Mouse (Mus musculus) adrenal gland, postnatal 36 days (tissue): ENCODE measurements around the gene Kif6. TPM values are rescaled to one million over a fixed set of nuclear protein-coding genes. Genes with fewer than 3 reads are reported as not detected.

Experiments used
- DNase-seq, 2 experiments: peaks; one replicate each; pipeline ENCODE4 v3.0.0; 2021; ENCODE audit warnings: mixed read lengths in 1 of 2
- total RNA-seq, 2 experiments: library from RNA; stranded (reverse); gene quantifications; 2 replicates each; pipeline ENCODE4 v1.2.3; 2021

Gene Kif6
- total RNA-seq, 2 experiments from 2014 or later: 0.23 to 1.1 TPM

DNA sequence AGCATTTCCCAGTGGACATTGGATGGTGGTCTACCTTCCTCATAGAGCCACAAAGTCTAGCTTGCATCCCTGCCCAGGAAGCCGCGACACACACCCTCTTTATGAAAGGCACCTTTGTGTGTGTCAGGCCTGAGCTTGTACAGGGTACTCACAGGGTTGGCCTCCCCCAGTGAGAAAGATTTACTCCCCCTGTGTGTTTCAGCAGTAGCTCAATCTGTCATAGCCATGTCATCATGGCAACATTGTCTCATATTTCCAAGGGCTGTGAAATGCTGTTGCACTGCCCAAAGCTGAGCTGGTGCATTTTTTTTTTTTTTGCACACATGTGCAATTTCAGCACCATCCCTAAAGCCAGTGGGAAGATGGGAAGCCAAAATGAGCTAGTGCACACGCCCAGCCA, 224.3 kb downstream of the Kif6 start:
- DNase-seq: no peak

DNA sequence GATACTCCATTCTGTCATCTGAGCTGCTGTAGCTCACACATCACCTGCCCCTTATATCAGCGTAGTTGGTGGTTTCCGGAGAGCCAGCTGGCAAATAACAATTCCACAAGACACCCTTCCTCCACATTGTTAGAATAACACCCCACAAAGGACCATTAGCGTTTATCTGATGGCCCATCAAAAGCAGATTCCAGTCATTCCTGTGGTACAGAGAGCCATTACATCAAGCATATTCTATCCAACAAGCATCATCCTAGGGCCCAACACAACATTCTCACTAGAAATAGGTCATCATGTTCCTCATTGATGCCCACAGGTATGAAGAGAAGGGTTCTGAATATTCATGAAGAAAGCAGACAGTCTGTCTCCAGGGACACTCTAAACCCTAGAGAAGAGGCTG, 236.3 kb downstream of the Kif6 start:
- no peak for DNase-seq

DNA sequence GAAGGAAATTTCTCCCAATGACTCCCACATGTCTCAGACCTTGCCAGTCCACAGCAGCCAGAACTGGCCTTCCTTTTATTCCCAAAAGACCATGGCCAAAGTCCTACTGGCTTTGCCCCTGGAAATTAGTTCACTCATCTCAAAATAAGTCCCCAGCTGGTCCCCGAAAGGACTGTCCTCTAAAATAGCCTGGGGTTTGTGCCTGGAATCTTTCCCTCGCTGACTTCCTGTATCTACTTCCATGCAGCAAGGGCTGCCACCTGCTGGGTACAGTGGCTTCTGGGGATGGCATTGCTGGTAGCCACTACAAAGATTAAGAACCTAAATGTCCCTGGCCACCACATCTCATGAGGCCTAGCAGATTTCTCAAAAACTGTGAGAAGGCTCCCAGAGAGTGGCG, 237.2 kb downstream of the Kif6 start:
- DNase-seq: peak in 1 of 2 experiments; percentile 9

DNA sequence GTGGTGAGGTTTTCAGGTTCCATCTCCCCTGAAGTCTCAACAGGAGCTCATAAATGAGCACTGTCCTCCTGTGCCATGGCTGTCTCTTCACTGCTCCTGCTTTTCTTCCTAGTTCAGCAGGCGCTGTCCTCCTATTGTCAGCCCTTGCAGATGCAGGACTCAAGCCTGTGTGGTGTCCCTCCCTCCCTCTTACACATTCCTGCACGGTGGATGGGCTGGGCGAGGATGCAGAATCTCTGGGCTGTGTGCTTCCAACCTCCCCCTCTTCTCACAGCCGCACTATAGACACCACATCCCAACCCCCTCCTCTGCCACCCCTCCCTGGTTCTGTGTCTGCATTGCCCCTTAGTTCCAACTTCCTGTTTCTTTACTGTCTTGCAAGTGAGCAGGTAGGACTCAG, 240.8 kb downstream of the Kif6 start:
- no peak for DNase-seq

DNA sequence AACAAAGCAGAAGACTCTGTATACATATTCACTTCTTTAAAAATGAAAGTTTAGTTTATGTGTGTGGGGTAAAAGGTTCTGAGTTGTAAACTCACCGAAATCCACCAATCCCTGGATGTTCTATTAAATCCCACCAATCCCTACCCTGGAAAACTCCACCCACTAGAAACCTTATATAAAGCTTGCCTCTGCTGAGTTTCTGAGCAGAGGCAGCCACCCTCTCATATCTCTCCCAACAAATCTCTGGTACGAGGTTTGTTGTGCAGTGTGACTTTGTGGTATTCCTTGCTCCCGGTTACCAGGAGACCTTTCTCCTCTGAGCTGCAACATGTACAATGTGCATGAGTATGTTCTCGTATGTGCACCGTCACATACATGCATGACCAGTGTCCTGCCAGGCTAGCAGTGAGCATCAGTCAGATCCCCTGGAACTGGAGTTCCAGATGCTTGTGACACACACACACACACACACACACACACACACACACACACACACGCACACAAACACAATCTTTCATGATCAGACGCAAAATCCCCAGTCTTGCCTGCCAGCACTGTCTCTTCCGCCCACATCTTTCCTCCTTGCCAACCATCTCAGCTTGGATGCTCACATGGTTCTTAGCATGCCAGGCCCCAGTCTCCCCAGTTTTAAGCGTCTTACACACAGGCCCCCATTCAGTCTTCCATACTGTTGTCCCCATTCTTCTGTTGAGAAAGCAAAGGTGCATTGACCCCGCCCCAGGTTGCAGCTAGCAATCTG, 245.3 kb downstream of the Kif6 start:
- no peak for DNase-seq

DNA sequence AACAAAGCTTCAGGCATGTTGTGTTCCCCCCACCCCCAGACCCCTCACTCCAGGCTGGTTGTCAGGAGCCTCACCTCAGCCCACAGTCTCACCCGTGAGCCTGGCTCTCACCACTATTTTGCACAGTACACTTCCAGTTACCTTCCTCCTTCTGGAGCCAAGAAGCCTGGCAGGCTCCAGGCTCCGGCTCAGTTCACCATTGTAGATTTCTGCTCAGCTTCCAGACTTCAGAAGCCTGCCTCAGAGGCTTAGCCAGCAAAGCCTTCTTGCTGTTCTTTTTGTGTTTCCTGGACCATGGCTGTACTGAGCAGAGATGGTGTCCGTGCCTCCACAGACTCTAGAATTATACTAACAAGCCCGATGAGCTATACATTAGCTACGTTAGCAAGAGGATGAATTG, 248.7 kb downstream of the Kif6 start:
- DNase-seq: no peak

DNA sequence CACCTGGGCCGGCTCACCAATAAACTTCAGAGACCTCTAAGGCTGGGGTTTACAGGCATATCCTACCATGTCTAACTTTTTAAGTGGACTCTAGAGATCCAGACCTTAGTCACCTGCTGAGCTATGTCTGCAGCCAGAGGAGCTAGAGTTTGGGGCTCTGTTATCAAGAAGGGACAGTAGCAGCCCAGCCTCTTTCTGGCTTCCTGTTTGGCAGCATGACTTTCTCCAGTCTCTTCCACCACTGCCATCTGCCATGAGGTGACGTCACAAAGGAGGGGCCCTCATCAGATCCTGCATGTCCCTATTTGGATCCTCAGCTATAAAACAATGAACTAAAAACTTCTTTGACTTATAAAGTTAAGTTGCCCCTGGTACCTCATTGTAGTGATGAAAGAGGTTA, 250.7 kb downstream of the Kif6 start:
- no peak for DNase-seq

DNA sequence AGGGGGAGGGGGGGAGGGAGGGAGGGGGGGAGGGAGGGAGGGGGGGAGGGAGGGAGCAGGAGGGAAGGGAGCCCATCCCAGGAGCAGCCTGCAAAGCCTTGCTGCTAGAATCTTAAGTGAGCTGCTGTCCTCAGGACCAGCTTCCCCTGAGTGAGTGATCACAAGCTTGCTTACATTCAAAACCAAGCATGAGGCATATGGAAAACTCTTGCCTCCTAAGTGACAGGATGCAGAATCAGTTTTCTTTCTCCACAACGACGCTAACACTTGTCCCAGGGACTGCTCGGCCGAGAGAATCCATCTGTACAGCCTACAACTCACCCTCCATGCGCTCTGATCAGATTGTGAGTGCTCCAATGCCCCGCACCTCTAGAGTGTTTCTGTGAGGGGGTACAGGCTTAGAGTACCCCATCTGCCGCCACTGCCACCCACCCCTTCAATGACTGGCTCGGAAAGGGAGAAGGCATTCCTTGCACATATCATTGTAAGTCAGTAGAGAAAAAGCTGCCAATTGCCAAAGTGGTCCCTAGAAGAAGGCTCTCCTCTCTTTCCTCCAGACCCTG, 251.8 kb downstream of the Kif6 start:
- no peak for DNase-seq

DNA sequence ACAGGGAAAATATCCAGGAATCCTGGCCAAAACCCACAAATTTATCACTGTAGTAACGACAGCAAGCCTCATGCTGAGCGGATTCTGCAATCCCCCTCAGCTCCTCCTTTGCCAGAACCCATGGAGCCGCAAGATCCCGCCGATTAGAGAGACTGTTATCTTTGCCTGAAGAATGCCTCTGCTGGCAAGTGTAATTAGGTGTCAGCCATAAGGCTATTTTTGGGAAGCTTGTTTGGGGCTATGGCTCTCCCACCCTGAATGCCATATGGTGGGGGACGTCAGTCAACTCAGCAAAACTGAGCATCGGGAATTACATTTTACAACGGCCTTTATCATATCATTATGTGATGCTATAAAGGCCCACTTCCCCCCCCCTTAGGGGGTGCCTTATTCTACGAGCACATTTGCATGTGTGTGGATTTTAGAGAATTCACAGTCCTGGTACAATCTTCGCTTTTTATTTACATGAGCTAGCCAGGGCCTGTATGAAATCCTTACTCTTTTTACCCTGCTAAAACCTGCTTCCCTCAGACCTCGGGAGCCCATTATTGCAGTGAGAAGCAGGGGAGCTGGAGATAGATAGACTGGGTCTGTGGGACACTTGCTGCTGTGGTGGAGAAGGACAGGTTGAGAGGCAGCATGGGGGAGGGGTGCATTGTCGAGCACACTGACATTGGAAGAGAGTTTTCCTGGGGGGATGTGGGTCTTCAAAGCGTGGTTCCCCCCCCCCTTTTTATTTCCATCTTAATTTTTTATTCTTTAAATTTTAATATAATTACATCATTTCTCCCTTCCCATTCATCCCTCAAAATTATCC, 252.6 kb downstream of the Kif6 start:
- DNase-seq: no peak

DNA sequence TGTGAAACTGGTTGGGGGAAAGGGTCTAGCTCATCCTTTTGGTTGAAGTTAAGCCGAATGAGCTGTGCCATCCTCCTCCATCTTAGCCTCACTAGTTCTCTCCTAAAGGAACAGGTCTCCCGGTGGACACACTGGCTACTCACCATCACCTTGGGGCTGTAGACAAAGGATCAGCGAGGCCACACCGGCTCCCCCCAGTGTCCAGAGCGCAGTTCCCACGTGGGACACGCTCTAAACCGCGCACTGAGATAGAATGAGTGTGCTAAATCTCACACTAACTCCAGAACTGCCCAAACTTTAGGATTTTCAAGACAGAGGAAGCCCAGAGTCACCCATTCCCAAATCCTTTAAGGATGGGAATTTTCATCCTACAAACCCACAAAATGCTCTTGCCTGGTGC, 254.3 kb downstream of the Kif6 start:
- no peak for DNase-seq

DNA sequence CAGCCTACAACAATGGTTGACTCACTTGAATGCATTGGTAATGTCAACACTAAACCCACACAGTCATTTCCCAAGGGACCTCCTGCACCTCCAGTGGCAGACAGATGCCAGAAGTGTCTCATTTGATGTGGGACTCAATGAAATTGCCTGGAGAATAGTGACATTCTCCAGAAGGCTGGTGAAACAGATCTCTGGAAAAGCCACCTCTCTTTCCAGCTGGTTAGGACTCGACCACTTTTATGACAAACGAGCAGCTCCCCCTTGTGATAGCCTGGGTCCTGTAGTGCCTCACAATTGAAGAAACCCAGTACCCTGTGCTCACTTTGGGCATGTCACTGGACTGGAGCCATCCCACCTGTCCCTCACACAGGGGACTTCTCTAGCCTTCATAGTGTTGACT, 257.4 kb downstream of the Kif6 start:
- no peak for DNase-seq

DNA sequence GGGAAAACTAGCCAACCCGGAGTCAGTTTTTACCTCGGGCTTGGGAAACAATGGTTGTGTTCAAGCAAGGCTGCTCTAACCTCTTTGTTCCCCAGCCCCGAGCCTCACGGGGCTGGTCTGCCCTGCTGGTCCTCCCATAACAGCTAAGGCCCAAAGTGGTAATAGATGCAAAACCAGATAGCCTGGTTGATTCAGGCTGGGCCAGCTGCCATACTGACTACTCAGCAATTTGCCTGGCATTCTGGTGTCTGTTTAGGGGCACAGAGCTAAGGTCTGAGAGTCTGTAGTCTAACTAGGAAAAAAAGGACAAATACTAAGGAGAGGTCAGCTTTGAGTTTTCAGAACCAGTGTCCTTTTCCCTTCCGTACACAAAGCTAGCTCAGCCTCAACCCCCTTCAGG, 259.8 kb downstream of the Kif6 start:
- no peak for DNase-seq

DNA sequence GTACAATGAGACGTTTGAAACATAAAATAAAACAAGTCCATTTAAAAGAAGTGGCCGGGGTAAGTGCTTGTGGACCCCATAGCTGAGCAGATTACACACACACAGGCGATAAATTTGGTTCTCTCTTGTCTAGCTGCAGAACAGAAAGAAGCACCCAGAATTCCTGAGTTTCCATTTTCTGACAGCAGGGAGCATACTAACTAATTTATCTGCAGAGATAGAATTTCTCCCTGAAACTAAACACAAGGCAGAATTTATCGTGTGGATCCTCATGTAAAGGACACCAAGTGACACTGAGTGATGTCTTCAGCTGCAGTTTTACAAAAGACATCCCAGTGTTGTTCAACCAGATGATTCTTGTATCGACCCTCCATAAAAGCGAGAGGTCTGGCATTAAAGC, 260.5 kb downstream of the Kif6 start:
- DNase-seq: no peak

DNA sequence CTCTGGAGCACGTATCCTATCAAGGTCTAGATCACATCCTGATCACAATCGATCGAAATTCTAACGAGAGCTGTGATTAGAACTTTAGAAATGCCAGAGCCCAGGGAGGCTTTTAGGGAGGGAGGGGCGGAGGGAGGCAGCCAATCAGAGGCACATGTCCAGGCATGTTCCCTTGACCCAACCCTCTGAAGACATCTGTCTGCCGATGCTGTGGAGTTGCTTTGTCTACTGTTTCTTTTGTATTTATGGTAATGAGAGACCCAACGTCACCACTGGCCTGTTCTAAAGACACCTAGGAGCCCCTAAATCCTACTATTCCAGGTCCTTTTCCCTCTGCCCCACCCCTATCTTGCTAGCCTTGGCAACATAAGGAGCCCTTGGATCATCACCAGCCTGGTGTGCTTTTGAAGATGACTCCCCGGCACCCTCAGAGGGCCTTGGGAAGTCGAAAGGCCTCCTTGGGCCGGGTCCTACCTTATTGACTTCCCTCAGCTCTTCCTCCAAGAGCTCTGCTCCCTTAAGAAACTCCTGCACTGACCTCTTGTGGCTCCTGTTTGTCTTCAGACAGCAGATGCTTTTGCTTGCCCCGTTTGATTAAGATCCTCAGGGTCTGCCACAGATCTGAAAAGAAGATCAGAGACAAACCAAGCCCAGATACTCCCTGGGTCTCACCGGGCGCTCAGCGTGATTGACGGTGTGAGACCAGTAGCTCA, 261.2 kb downstream of the Kif6 start:
- no peak for DNase-seq

DNA sequence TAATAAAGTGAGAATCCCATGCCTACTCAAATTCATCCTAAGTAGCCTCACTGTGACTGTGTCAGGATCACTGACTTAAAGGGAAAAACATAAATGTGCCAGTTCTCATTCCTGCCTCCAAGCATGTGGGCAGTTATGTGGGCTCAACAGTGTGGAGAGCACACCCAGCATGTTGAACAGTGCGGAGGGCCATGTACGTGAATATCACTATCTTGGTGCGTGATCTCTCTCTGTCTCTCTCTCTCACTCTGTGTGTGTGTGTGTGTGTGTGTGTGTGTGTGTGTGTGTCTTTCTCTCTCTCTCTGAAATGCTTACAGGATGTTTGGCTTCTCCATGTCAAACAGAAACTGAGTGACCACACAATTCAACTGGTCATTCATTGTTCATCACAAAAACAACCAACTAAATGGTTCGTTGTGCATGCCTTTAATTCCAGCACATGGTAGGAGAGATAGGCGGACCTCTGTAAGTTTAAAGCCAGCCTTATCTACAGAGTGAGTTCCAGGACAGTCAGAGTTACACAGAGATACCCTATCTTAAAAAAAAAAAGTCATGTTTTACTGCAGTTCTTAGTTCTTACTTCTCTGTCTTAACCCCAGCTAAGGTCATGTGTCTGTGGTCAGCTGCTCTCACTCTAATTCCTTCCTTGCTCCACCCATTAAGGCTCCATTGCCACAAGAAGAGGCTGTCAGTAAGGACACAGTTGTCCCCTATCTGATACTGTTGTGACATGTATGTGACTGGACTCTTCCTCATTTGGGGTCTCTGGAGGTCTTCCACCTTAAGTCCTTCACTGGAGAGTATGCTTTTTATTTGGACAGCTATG, 266.2 kb downstream of the Kif6 start:
- DNase-seq: no peak

DNA sequence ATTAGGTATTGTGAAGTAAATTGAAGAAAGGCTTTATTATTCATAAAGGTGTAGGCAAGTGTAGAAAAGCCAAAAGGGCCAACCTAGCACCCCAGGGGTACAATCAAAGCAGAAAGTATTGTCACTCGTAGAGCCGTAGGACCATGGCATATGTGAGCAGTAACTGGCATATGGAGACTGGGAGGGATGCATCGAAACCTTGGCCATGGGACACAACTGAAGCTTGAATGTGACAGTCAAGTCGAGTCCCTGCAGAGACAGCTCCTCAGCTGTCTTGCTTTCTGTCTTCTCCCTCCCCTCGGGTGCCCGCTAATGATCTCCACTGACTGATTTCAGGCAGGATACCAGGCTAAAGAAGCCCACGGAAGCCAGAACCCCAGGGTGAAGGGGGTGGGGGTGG, 266.9 kb downstream of the Kif6 start:
- no peak for DNase-seq

DNA sequence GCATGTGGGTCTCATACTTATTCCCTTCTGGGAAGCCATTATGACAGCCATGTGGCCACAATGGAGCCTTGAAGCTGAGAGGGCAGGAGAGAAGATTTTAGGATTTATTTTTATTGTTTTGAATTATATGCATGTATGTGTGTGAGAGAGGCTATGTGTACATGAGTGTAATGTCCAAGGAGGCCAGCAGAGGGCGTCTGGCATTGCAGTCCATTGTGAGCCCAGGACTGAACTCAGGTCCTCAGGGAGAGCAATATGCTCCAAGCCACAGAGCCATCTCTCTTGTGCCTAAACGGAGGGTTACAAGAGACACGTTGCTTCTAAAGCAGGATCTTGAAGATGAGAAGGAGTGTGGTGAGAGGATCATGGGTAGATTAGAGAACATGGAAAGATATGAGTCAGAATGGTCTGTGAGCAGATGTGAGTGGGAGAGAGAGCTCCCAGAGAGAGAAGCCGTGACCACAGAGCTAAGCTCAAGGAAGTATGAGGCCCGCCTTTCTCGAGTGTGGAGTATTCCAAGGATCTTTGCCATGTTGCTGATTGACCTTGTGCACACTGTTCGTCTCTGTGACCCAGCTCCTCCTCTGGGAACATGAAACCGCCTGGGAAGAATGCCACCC, 268.3 kb downstream of the Kif6 start:
- DNase-seq: no peak

DNA sequence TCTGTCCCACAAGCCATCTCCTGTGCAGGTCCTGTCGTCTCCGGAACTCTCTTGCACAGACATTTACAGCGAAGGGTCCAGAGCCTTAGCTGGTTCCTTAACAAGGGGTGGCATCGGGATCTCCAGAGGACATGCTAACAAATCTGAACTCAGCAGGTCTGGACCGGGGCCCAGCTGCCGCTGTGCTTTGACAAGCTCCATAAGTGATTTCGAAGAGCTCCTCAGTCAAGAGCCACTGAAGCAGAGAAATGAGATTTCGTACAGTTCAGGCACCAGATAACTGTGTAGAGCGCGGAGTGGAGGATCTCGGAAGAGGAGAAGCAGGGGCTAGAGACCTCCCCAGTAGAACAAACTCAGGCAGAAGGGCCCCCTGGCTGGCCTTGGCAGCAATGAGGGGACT, 270.1 kb downstream of the Kif6 start:
- DNase-seq: no peak

DNA sequence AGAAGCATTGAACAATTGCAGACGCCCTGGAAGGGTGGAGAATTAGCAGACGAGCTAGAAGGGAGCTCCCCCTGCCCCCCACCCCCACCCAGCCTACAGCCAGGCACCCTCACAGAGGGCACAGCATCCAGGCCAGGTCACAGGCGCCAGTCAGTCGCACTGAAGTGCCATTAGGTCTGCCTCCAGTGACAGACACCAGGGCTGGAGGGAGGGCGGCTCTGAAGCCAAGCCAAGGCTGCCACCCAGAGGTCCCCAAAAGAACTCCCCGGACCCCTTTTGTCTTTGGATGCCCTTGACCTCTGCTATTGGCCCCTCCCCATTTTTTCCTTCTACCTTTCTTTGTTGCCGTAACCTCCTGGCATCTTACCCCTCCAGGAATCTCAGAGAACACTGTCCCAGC, 274.7 kb downstream of the Kif6 start:
- no peak for DNase-seq

DNA sequence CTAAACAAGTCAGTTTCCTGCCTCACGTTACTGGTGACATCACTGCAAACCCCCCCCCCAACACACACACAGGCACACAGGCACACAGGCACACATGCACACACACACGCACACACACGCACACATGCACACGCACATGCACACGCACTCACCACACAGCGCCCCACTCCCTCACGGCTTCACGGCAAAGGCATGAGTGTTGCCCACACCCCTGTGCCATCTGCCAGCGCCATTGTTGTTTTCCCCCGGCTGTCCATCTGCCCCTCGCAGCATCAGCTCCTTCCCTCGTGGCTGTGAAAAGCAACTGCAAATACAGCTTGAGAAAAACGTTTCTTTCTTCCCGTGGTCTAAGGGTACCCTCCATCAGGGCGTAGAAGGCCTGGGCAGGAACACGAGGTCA, 275.9 kb downstream of the Kif6 start:
- DNase-seq: no peak

DNA sequence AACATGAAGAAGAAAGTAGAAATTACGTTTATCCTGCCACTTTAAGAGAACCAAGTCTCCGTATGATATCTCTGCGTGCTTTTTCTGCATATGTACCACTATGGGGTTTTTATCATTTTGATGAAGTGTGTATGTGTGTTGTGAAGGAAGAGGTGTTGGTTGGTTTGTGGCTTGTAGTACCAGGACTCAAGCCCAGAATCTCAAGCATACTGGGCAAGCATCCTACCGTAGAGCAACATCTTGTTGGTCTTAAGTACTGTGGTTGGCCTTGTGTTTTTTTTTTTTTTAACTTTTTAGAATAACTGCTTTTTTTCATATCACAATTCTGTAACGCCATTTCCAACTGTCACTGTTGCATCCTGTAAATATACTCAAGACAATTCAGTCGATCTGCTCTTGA, 277.5 kb downstream of the Kif6 start:
- no peak for DNase-seq
